Mouse (Mus musculus) C2C12 (cell line): ENCODE results near the gene Lmod3. TPM values are rescaled to one million over a fixed set of nuclear protein-coding genes. Genes with fewer than 3 reads are reported as not detected.
"Not testable (repeated sequence)": the region's sequence is repeated elsewhere in the genome, so short reads cannot be mapped to it uniquely, and the experiment has no call there.

Experiments used
- H3K27me3 ChIP-seq: one replicate; pipeline ENCODE4 v1.6.1; 2011; ENCODE audit not compliant: control insufficient read depth, insufficient read depth, insufficient read length
- H3K36me3 ChIP-seq: one replicate; pipeline ENCODE4 v1.6.1; 2011; ENCODE audit not compliant: control insufficient read depth, insufficient read depth
- H3K4me3 ChIP-seq: one replicate; pipeline ENCODE4 v1.5.1; 2011; ENCODE audit warnings: mild to moderate bottlenecking, control low read depth; ENCODE audit not compliant: poor library complexity, insufficient read depth, severe bottlenecking
- H3K79me2 ChIP-seq: one replicate; pipeline ENCODE4 v1.6.1; 2011; ENCODE audit not compliant: control insufficient read depth, insufficient read depth
- H3K79me3 ChIP-seq: one replicate; pipeline ENCODE4 v1.6.1; 2011; ENCODE audit warnings: low read depth, control low read depth
- H3ac ChIP-seq: one replicate; pipeline ENCODE3; 2011; ENCODE audit warnings: low read depth; ENCODE audit not compliant: control insufficient read depth, insufficient read length
- CEBPB ChIP-seq: IDR thresholded peaks from one replicate; pipeline ENCODE4 v1.6.1; 2011; ENCODE audit warnings: low read depth, mild to moderate bottlenecking, control low read depth, moderate library complexity
- CTCF ChIP-seq: IDR thresholded peaks from one replicate; pipeline ENCODE4 v1.5.1; 2011; ENCODE audit not compliant: control insufficient read depth, insufficient read depth, insufficient read length
- FOSL1 ChIP-seq: IDR thresholded peaks from one replicate; pipeline ENCODE4 v1.8.0; 2011; ENCODE audit warnings: mild to moderate bottlenecking, low read length; ENCODE audit not compliant: poor library complexity, insufficient read depth, severe bottlenecking
- MAX ChIP-seq: IDR thresholded peaks from one replicate; pipeline ENCODE4 v1.6.1; 2011; ENCODE audit warnings: mild to moderate bottlenecking, control low read depth
- MYOD1 ChIP-seq: IDR thresholded peaks from one replicate; pipeline ENCODE4 v1.6.1; 2011; ENCODE audit warnings: low read depth; ENCODE audit not compliant: control insufficient read depth, insufficient read length
- MYOG ChIP-seq: IDR thresholded peaks from one replicate; pipeline ENCODE4 v1.6.1; 2011; ENCODE audit not compliant: control insufficient read depth, insufficient read length; ENCODE audit errors: extremely low read depth
- USF1 ChIP-seq: IDR thresholded peaks from one replicate; pipeline ENCODE4 v1.6.1; 2011; ENCODE audit warnings: low read depth, mild to moderate bottlenecking, control low read depth, moderate library complexity
- polyA plus RNA-seq: library from polyadenylated mRNA; unstranded; fragments of >200 nt; fragmentation: generic; extraction: Trizol; gene quantifications from one replicate; pipeline ENCODE4 v1.2.1, GENCODE M21; 2012; ENCODE audit warnings: missing spikeins

Gene Lmod3
- polyA plus RNA-seq, 1 experiment, result 0.36 TPM

- TF ChIP-seq USF1, result no peak
- TF ChIP-seq CTCF, result no peak
- TF ChIP-seq CEBPB, result no peak
- no peak for TF ChIP-seq MYOG
- no peak for TF ChIP-seq FOSL1
- no peak for TF ChIP-seq MYOD1
- no peak for TF ChIP-seq MAX
- Histone ChIP-seq H3K27me3 (no peaks in the 10 kb centered on the region), H3K4me3 (no peak overlapping the region), H3K79me3 (no peaks in the 10 kb centered on the region), H3K79me2 (no peaks in the 10 kb centered on the region), H3ac (no peak overlapping the region), H3K36me3 (no peaks in the 10 kb centered on the region)
These were observed 12.7 kb upstream of the Lmod3 start for GRCm38 (mm10) chr6:97265240-97265639.

GRCm38 (mm10) chr6:97263750-97264149 lies 11.2 kb upstream of the Lmod3 start:
- not testable (repeated sequence) for H3ac ChIP-seq

GRCm38 (mm10) chr6:97262229-97262628 lies 9.7 kb upstream of the Lmod3 start:
- H3K4me3 ChIP-seq, result no peak overlapping the region
- no peaks in the 10 kb centered on the region for H3K27me3 ChIP-seq
- no peak for TF ChIP-seq MYOD1
- no peak for TF ChIP-seq FOSL1
- no peak for TF ChIP-seq MYOG
- TF ChIP-seq CEBPB, result no peak
- no peak for TF ChIP-seq USF1
- no peak for TF ChIP-seq MAX
- TF ChIP-seq CTCF, result no peak
- no peak overlapping the region for H3ac ChIP-seq
- no peaks in the 10 kb centered on the region for H3K79me3 ChIP-seq
- H3K36me3 ChIP-seq, result no peaks in the 10 kb centered on the region
- no peaks in the 10 kb centered on the region for H3K79me2 ChIP-seq

More at GRCm38 (mm10) chr6:97263750-97264149, 11.2 kb upstream of the Lmod3 start:
- not testable (repeated sequence) for H3K79me3 ChIP-seq, H3K36me3 ChIP-seq, H3K27me3 ChIP-seq, H3K79me2 ChIP-seq, H3K4me3 ChIP-seq

- H3K4me3 ChIP-seq, H3ac ChIP-seq, H3K36me3 ChIP-seq, H3K79me3 ChIP-seq, H3K79me2 ChIP-seq, H3K27me3 ChIP-seq: not testable (repeated sequence)
- peak; percentile 89 for TF ChIP-seq MYOD1
These were observed 7.4 kb upstream of the Lmod3 start for GRCm38 (mm10) chr6:97259926-97260325.

- no peaks in the 10 kb centered on the region for H3K36me3 ChIP-seq
- TF ChIP-seq MAX (no peak), CEBPB (no peak), FOSL1 (no peak), CTCF (no peak), USF1 (no peak), MYOG (no peak), MYOD1 (no peak)
- H3ac ChIP-seq, result no peak overlapping the region
- no peaks in the 10 kb centered on the region for H3K79me2 ChIP-seq
- no peaks in the 10 kb centered on the region for H3K79me3 ChIP-seq
- no peaks in the 10 kb centered on the region for H3K27me3 ChIP-seq
- H3K4me3 ChIP-seq, result no peak overlapping the region
These were observed 5.9 kb upstream of the Lmod3 start for GRCm38 (mm10) chr6:97258489-97258888.

GRCm38 (mm10) chr6:97252086-97252485 lies 473 bp downstream of the Lmod3 start:
- H3K36me3 ChIP-seq, result no peaks in the 10 kb centered on the region
- TF ChIP-seq CEBPB (no peak), FOSL1 (no peak), MYOG (no peak), MAX (no peak), USF1 (no peak), CTCF (no peak), MYOD1 (no peak)
- H3ac ChIP-seq, result no peak overlapping the region
- H3K79me3 ChIP-seq, result no peaks in the 10 kb centered on the region
- H3K79me2 ChIP-seq, result no peaks in the 10 kb centered on the region
- no peaks in the 10 kb centered on the region for H3K27me3 ChIP-seq
- H3K4me3 ChIP-seq, result no peak overlapping the region
